Mouse (Mus musculus): ENCODE measurements at regions not wholly inside any gene's neighbourhood (a gene's known extent, or its start where the extent isn't known, plus 50 kb on each side); places are given as distances from the start of the nearest gene placed in this dataset.
"Not testable (repeated sequence)": the region's sequence is repeated elsewhere in the genome, so short reads cannot be mapped to it uniquely, and the experiment has no call there.

DNA sequence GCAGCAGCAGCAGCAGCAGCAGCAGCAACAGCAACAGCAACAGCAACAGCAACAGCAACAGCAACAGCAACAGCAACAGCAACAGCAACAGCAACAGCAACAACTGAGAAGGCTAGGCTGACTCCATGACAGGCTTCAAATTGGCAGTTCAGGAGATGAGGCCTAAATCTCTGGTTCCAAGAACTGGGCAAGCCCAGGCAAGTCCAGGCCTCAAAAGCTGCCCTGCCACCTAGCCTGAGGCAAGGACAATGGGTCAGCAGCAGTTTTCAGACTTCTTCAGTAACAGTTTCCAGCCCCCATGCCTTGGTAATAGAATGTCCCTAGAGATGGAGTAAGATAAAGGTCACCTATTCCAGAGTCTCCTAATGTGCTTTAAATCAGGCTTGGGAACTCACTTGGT is 158.1 kb downstream of the Spata19 start:
- not testable (repeated sequence) for TF ChIP-seq CTCF (IDR thresholded peaks at IDR 0.05; ENCODE audit: control insufficient read depth, insufficient read depth, insufficient replicate concordance, low read depth, low read length); POLR2A (IDR thresholded peaks at IDR 0.05; ENCODE audit: control insufficient read depth, low read depth, low read length)
